In genomic region chr3:101985634-101986033, GRCm38 (mm10) we compare ENCODE assay signal across 30 mouse cellular contexts. TPM values are rescaled to one million over a fixed set of nuclear protein-coding genes. Genes with fewer than 3 reads are reported as not detected.
A peak's percentile ranks its signal among the peaks of the same experiment; 100 is the strongest.
DNase-seq lines count a peak whose midpoint lies in the region; ATAC-seq and TF ChIP-seq lines count a peak whose summit lies in the region.
"Had no signal": no experiment of that assay in that cellular context is flagged by ENCODE, and none has a peak within 500 bp of the region (broad histone marks: within the 10 kb centered on the region; RNA-seq: fewer than 3 reads in every experiment).

No protein-coding gene starts in this region.

- H3K27ac ChIP-seq in cerebellum, adult 2 months (ENCODE audit: insufficient read depth, low read length): no peak overlapping the region
- no peak overlapping the region for H3K27ac ChIP-seq in kidney, postnatal 0 days
- H3K27ac ChIP-seq: embryonic facial prominence, embryonic 12.5 days; embryonic facial prominence, embryonic 15.5 days; gastrocnemius, adult 2 months; hindbrain, embryonic 12.5 days; hindbrain, embryonic 15.5 days; kidney, embryonic 15.5 days had no signal

- no peaks in the 10 kb centered on the region for H3K27me3 ChIP-seq in cerebellum, adult 2 months (ENCODE audit: control insufficient read depth, insufficient read depth, low read length)
- H3K27me3 ChIP-seq in kidney, postnatal 0 days (ENCODE audit: insufficient read depth, low read length): no peaks in the 10 kb centered on the region
- H3K27me3 ChIP-seq: embryonic facial prominence, embryonic 12.5 days; embryonic facial prominence, embryonic 15.5 days; hindbrain, embryonic 12.5 days; hindbrain, embryonic 15.5 days had no signal

- no peaks in the 10 kb centered on the region for H3K9me3 ChIP-seq in kidney, postnatal 0 days (replicated peaks; ENCODE audit: low read length)
- H3K9me3 ChIP-seq: embryonic facial prominence, embryonic 12.5 days; embryonic facial prominence, embryonic 15.5 days; hindbrain, embryonic 12.5 days; hindbrain, embryonic 15.5 days; kidney, embryonic 15.5 days had no signal

- no peak overlapping the region for H3K9ac ChIP-seq in kidney, postnatal 0 days (ENCODE audit: low read depth, low read length)
- H3K9ac ChIP-seq: embryonic facial prominence, embryonic 12.5 days; embryonic facial prominence, embryonic 15.5 days; forebrain, postnatal 0 days; hindbrain, embryonic 12.5 days; hindbrain, embryonic 15.5 days; kidney, embryonic 15.5 days had no signal

- no peak for TF ChIP-seq CTCF in cerebellum, adult 2 months (IDR thresholded peaks at IDR 0.05; ENCODE audit: borderline replicate concordance, insufficient read depth, low read depth, low read length)
- no peak for TF ChIP-seq CTCF in kidney, postnatal 0 days (IDR thresholded peaks at IDR 0.05; ENCODE audit: low read depth)

- no peaks in the 10 kb centered on the region for H3K36me3 ChIP-seq in kidney, postnatal 0 days (ENCODE audit: insufficient read depth, low read length)
- H3K36me3 ChIP-seq: embryonic facial prominence, embryonic 12.5 days; embryonic facial prominence, embryonic 15.5 days; hindbrain, embryonic 12.5 days; hindbrain, embryonic 15.5 days; kidney, embryonic 15.5 days had no signal

- ATAC-seq in kidney, postnatal 0 days (replicated peaks; ENCODE audit: low FRiP score, low read depth): no peak
- ATAC-seq: CD4-positive, CD25-positive, alpha-beta regulatory T cell, adult 4 months; forebrain, embryonic 14.5 days; forebrain, postnatal 0 days; intestine, postnatal 0 days had no signal

- peak; percentile 37 to 65 for DNase-seq in cerebellum, adult 2 months
- no peak for DNase-seq in cerebellum, adult 11-12 months
- peak; percentile 47 for DNase-seq in kidney, postnatal 0 days (ENCODE audit: low spot score)
- no peak for DNase-seq in kidney, adult 8-10 months
- peak; percentile 49 to 66 for DNase-seq in cerebellum, postnatal 14 days
- DNase-seq in cerebellum, postnatal 36 days: peak; percentile 37 to 43
- DNase-seq in adrenal gland, adult 8-10 months: no peak
- DNase-seq: adrenal gland, postnatal 14 days; forebrain, postnatal 0 days; gastrocnemius, adult 2 months; gastrocnemius, postnatal 14 days; heart, adult 11 months; kidney, adult 2 months had no signal

- no peak overlapping the region for H3K4me3 ChIP-seq in cerebellum, adult 2 months (replicated peaks; ENCODE audit: insufficient read depth, low read depth, low read length)
- no peak overlapping the region for H3K4me3 ChIP-seq in kidney, postnatal 0 days (replicated peaks; ENCODE audit: low read depth, low read length)
- H3K4me3 ChIP-seq: embryonic facial prominence, embryonic 12.5 days; embryonic facial prominence, embryonic 15.5 days; gastrocnemius, adult 2 months; hindbrain, embryonic 12.5 days; hindbrain, embryonic 15.5 days; kidney, embryonic 15.5 days had no signal

- WGBS in cerebellum, adult 2 months: 35% methylated on average over 8 of the region's 8 CpGs
- WGBS in kidney, postnatal 0 days: 33% methylated on average over 8 of the region's 8 CpGs

- H3K4me1 ChIP-seq in cerebellum, adult 2 months (ENCODE audit: control insufficient read depth, insufficient read depth, low read length): peaks cover 10% of the 10 kb centered on the region
- no peaks in the 10 kb centered on the region for H3K4me1 ChIP-seq in kidney, postnatal 0 days (replicated peaks; ENCODE audit: insufficient read depth, low read length)
- H3K4me1 ChIP-seq: embryonic facial prominence, embryonic 12.5 days; embryonic facial prominence, embryonic 15.5 days; hindbrain, embryonic 12.5 days; hindbrain, embryonic 15.5 days; kidney, embryonic 15.5 days had no signal

- H3K4me2 ChIP-seq in kidney, postnatal 0 days (ENCODE audit: low read length): no peak overlapping the region
- H3K4me2 ChIP-seq: embryonic facial prominence, embryonic 12.5 days; embryonic facial prominence, embryonic 15.5 days; heart, embryonic 11.5 days; hindbrain, embryonic 12.5 days; hindbrain, embryonic 15.5 days; kidney, embryonic 15.5 days had no signal

- no peak for TF ChIP-seq POLR2A in cerebellum, adult 2 months (IDR thresholded peaks at IDR 0.05; ENCODE audit: borderline replicate concordance, insufficient read depth, low read length)

RNA-seq across cellular contexts. Expression of gene Nhlh2, which starts 24.2 kb away (rescaled TPM):
- polyA plus RNA-seq in cerebellum, adult 2 months (2012; rRNA removed): 9.3 and 9.6 TPM in 2 replicates
- not detected in 2 replicates for polyA plus RNA-seq in kidney, postnatal 0 days (2015; fragmentation: Nextera tagmentation; extraction: Ambion mirVana)
- total RNA-seq in adrenal gland, adult 8-10 months (2022): not detected
- total RNA-seq: adrenal gland, adult 18-20 months; adrenal gland, postnatal 14 days; gastrocnemius, adult 2 months; gastrocnemius, postnatal 14 days; gastrocnemius, postnatal 4 days; heart, adult 8-10 months; heart, postnatal 25 days; hematopoietic stem cell, adult 5-6 weeks; MEL had no signal
- polyA plus RNA-seq: CD4-positive, CD25-positive, alpha-beta regulatory T cell, adult 4 months; heart, embryonic 14.5 days; heart, postnatal 0 days; intestine, postnatal 0 days; kidney, adult 2 months; kidney, embryonic 15.5 days had no signal

Comparison
In these comparisons a context has a peak if more than half of its experiments do, and no peak if none do; other contexts are left out.
1. DNase-seq: peak in cerebellum, adult 2 months (2 of 2), kidney, postnatal 0 days (single experiment), cerebellum, postnatal 14 days (2 of 2) and cerebellum, postnatal 36 days (2 of 2); none in cerebellum, adult 11-12 months (single experiment), kidney, adult 8-10 months (0 of 2) and adrenal gland, adult 8-10 months (single experiment).
2. RNA of gene Nhlh2, which starts 24.2 kb away (polyA plus RNA-seq): 9.3 to 9.6 TPM in cerebellum, adult 2 months; not detected in kidney, postnatal 0 days; every median in the first group is over 10 times any median in the second.